Mouse (Mus musculus): Measurements from ENCODE around the gene Vac14. TPM values are rescaled to one million over a fixed set of nuclear protein-coding genes. Genes with fewer than 3 reads are reported as not detected.

The Vac14 gene
- total RNA-seq, 2 experiments from 2014 or later: 19.7 to 20.7 TPM

- DNase-seq (ENCODE audit: low spot score): peak; percentile 41
These were observed 58.8 kb downstream of the Vac14 start for GRCm38 (mm10) chr8:110677174-110677660.

DNA sequence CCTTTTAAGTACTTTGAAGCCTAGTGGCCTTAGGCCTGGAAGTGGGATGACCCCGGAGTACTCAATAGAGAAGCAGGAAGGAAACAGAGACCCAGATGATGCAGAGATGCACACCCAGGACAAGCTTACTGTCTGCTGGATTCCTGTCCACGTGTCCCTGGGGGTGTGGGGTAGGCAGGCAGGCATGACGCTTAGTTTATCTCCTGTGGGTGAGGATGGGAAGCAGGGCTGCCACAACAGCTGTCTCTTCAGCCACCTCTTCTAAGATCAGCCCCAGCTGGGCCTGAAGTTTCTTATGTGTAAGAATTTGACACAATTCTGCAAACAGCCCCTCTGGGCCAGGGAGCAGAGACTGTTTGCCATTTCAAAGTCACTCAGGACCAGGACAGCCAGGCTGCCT, 60.6 kb downstream of the Vac14 start:
- no peak for DNase-seq (ENCODE audit: low spot score)

DNA sequence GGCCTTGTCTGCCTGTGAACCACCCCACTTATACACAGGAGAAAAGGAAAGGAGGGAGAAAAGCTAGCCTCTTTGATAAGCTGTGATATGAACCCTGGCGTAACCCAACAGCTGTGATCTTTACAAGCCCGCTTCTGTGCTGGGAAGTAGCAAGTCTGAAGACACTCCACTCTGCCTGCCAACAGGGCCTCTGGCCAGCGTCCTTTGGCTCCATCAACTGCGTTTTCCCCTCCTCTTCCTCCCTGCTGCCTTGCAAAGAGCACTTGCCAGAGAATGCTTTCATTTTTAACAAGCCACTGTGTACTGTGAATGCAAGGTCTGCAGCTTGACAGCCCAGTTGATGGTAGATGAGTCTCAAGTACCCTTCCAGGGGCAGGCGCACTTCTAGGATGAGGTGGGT, 69.3 kb downstream of the Vac14 start:
- peak; percentile 76 for DNase-seq (ENCODE audit: low spot score)

DNA sequence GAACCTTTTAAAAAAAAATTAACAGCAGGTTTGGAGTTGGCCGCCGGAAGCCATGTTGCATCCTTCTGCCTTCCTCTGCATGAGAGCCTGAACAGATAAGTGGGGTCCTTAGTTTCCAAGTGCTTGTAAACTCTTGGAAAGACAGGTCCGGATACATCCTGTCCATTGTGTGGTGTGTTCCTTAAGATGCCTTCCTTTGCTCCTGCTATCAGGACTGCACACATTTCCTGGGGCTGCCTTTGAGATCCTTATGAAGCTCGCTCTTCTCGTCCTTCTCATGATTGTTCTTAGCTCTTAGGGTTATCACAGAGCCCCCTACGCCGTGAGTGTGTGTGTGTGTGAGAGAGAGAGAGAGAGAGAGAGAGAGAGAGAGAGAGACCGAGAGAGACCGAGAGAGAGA, 71.6 kb downstream of the Vac14 start:
- no peak for DNase-seq (ENCODE audit: low spot score)

GRCm38 (mm10) chr8:110694226-110694625, 75.8 kb downstream of the Vac14 start:
- no peak for DNase-seq (ENCODE audit: low spot score)

DNA sequence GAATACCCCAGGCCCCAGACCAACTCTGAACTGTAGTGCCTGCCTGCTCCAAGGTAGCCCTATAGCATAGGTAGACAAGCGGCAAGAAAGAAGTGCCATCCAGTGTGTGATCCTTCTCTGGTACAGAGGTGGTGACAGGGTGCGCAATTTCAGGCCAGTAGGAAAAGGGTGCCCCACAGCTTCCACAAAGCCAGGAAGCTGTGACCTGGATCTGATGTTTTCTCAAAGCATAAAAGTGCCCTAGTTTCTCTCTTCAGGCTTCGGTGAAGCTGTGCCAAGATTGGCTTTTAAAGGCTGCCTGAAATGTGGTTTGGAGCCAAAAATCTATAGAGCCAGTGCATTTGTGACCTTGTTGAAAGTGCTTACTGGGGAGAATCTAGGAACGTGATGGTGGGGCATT, 76.4 kb downstream of the Vac14 start:
- no peak for DNase-seq (ENCODE audit: low spot score)

GRCm38 (mm10) chr8:110695431-110695830, 77.0 kb downstream of the Vac14 start:
- DNase-seq (ENCODE audit: low spot score): no peak

DNA sequence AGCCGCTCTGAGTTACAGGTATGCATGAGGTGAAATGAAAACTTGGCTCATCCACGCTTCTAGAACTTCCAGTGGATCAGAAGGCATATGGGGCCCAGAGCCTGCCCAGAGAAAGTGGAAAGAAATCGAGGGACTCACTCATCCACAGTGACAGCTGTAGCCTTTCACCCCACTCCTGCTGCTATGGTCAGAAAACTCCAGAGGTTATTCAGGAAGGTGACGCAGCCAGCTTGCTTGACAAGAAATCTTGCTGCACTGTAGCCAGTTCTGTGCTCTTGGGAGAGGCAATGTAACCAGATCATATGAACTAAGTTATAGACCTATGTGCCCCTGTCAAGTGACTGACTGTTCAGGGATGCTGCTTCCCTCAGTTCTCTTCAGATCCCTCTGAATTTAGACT, 77.7 kb downstream of the Vac14 start:
- no peak for DNase-seq (ENCODE audit: low spot score)

DNA sequence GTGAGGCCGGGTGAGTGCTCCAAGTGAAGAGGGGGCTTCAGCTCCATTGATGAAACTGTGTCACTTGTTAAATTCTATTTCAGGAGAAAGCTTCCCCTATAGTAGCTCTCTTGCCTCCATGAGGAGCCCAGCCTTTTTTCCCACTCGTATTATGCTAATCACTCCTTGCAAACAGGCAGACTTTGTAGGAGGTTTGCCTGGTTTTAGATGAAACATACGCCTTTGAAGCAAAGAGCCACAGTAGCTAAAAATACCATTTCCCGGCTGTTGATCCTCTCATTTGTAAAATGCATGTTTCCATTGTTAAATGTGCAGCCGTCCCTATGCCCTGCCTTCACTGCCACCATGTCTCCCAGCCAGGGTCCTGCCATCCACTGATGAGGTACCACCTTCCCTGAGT, 79.2 kb downstream of the Vac14 start:
- DNase-seq (ENCODE audit: low spot score): no peak

GRCm38 (mm10) chr8:110698098-110698497, 79.7 kb downstream of the Vac14 start:
- DNase-seq (ENCODE audit: low spot score): no peak

DNA sequence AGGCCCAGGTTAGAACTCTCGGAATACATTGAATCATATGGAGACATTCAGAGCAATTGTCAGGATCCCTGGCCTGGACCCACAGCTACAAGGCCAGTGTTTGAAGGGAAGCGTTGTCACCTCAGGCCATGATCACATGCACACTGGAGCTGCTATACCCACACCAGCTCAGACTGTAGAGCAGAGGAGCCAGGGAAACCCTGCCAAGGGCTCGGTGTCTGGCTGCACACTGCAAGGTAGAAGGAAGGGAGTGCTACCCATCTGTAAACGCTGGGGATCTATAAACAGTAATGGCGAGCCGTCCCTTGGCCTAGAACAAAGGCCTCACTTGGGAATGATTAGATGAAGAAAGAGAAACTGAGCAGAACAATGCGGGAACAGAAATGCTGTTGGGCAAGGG, 81.1 kb downstream of the Vac14 start:
- no peak for DNase-seq (ENCODE audit: low spot score)

GRCm38 (mm10) chr8:110700561-110700960, 82.2 kb downstream of the Vac14 start:
- DNase-seq (ENCODE audit: low spot score): no peak

GRCm38 (mm10) chr8:110702636-110703459, 84.5 kb downstream of the Vac14 start:
- DNase-seq (ENCODE audit: low spot score): no peak

DNA sequence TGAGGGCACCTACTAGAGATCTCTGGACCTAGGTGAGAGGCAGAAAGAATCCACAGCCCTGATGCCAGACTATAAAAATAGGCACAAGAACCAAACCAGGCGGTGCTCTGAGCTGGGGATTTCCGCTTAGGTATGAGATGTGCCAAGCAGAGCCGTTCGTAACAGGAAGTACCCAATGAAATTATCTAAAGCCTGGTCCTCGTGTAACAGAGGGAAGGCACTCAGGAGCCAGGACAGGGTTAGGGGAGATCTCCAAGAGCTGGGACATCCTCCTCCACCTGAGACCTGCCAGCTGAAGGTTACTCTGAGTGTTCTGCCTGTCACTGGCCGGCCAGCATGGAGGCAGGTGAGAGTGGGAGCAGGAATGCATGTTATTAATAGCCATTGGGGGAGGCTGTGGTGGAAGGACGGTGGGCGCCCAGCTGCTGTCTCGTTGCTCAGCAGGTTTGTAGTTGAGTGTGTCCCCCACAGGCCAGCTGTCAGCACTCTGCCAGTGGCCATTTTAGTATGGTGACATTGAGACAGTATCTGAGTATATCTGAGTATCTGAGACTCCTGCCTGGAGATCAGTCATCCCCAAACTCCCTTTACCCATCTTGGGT, 85.2 kb downstream of the Vac14 start:
- peak; percentile 44 for DNase-seq (ENCODE audit: low spot score)

DNA sequence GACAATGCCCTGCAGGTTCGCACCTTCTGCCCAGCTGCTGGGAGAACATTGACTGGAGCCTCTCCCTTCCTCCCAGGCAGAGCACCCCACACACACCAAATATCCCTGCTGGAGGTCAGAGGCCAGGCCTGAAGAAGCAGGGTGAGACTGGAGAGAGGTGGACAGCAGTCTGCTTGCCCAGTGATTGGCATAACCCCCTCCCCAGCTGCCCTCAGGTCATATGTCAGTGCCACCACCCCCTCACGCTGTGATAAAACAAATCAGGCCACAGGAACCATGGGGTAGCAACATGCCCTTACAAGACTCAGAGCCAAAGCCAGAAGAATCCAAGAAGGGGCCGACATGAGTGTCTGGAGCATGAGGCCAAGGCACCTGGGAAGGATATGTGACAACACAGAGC, 85.7 kb downstream of the Vac14 start:
- DNase-seq (ENCODE audit: low spot score): no peak

GRCm38 (mm10) chr8:110705391-110706287, 87.3 kb downstream of the Vac14 start:
- DNase-seq (ENCODE audit: low spot score): no peak

GRCm38 (mm10) chr8:110706288-110706870, 88.0 kb downstream of the Vac14 start:
- no peak for DNase-seq (ENCODE audit: low spot score)

DNA sequence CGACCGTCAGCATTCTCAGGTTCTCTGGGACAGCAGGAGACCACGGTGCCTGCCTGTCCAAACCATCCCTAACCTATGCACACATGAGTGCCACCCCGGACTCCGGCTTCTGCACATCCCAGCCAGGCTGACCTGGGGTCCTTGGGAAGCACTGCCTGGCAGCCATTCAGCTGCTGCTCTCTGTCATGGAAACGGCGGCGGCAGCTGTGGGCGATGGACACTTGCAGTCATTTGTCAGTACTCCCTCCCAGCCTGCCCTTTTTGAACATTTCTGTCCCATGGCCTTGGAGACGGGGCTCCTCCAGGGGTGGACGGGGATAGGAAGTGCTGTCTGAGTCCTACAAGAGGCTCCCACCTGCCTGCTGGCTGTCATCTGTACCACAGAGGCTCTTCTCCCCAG, 90.0 kb downstream of the Vac14 start:
- DNase-seq (ENCODE audit: low spot score): no peak

DNA sequence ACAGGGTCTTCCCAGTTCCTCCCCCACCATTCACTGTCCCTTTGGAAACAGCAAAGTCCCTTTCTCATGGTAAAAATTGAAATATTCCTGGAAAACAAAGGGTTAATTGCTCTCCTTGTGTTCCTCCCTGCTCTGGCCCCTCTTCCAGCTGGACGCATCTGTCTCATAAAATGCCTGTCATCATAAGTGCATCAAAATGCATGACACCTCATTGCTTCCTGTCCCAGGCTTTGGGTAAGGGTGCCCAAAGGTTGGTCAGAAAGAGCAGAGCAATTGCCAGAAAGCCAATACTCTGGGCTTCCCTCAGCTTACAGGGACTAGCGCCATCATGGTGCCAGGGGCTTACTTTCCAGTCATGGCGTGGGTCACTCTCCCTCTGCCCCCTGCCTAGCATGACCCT, 92.2 kb downstream of the Vac14 start:
- no peak for DNase-seq (ENCODE audit: low spot score)

- no peak for DNase-seq (ENCODE audit: low spot score)
These were observed 93.0 kb downstream of the Vac14 start for GRCm38 (mm10) chr8:110711271-110711934.

GRCm38 (mm10) chr8:110713073-110713472, 94.7 kb downstream of the Vac14 start:
- peak; percentile 81 for DNase-seq (ENCODE audit: low spot score)

All from gastrocnemius, adult 18-20 months (tissue).